Mouse (Mus musculus): ENCODE data around the gene Vamp9. TPM values are rescaled to one million over a fixed set of nuclear protein-coding genes. Genes with fewer than 3 reads are reported as not detected.

Gene Vamp9
- polyA plus RNA-seq, 1 experiment from 2014 or later: 0.54 TPM

- 58% methylated on average over 12 of the region's 12 CpGs for WGBS
- Histone ChIP-seq H3K27me3 (no peaks in the 10 kb centered on the region), H3K4me3 (no peak overlapping the region), H3K4me2 (no peak overlapping the region), H3K36me3 (no peaks in the 10 kb centered on the region), H3K4me1 (no peaks in the 10 kb centered on the region), H3K9ac (no peak overlapping the region), H3K9me3 (no peaks in the 10 kb centered on the region), H3K27ac (no peak overlapping the region)
- no peak for ATAC-seq (ENCODE audit: insufficient number of reproducible peaks, low FRiP score, low TSS enrichment, low read depth)
Observed at GRCm38 (mm10) chr5:99891516-99892441, 14.3 kb upstream of the Vamp9 start.

- H3K27me3 ChIP-seq: no peaks in the 10 kb centered on the region
- H3K4me2 ChIP-seq: no peak overlapping the region
- 7% methylated on average over 6 of the region's 6 CpGs for WGBS
- H3K36me3 ChIP-seq: no peaks in the 10 kb centered on the region
- no peak for ATAC-seq (ENCODE audit: insufficient number of reproducible peaks, low FRiP score, low TSS enrichment, low read depth)
- H3K9ac ChIP-seq: no peak overlapping the region
- no peak overlapping the region for H3K4me3 ChIP-seq
- H3K4me1 ChIP-seq: 0 out of 2 replicates have a peak, but pooled peaks cover 2% of the 10 kb centered on the region
- no peak overlapping the region for H3K27ac ChIP-seq
- no peaks in the 10 kb centered on the region for H3K9me3 ChIP-seq
Observed at GRCm38 (mm10) chr5:99900041-99900440, 6.0 kb upstream of the Vamp9 start.

- Histone ChIP-seq H3K27ac (peak overlapping the region; percentile 97), H3K9me3 (no peaks in the 10 kb centered on the region), H3K36me3 (no peaks in the 10 kb centered on the region), H3K4me2 (no peak overlapping the region), H3K4me3 (peak overlapping the region; percentile 68), H3K4me1 (peaks cover 4% of the 10 kb centered on the region), H3K27me3 (no peaks in the 10 kb centered on the region), H3K9ac (no peak overlapping the region)
- WGBS: 46% methylated on average over 7 of the region's 7 CpGs
- ATAC-seq (ENCODE audit: insufficient number of reproducible peaks, low FRiP score, low TSS enrichment, low read depth): no peak
Observed at GRCm38 (mm10) chr5:99905731-99906130, 323 bp upstream of the Vamp9 start.

- WGBS: 42% methylated on average over 7 of the region's 7 CpGs
- H3K4me2 ChIP-seq: no peak overlapping the region
- H3K4me1 ChIP-seq: no peaks in the 10 kb centered on the region
- H3K9me3 ChIP-seq: no peaks in the 10 kb centered on the region
- H3K4me3 ChIP-seq: no peak overlapping the region
- ATAC-seq (ENCODE audit: insufficient number of reproducible peaks, low FRiP score, low TSS enrichment, low read depth): no peak
- no peak overlapping the region for H3K9ac ChIP-seq
- no peaks in the 10 kb centered on the region for H3K36me3 ChIP-seq
- no peaks in the 10 kb centered on the region for H3K27me3 ChIP-seq
- no peak overlapping the region for H3K27ac ChIP-seq
Observed at GRCm38 (mm10) chr5:99915494-99915893, 9.4 kb downstream of the Vamp9 start.

GRCm38 (mm10) chr5:99922033-99922432 is 16.0 kb downstream of the Vamp9 start:
- H3K4me1 ChIP-seq: no peaks in the 10 kb centered on the region
- no peak overlapping the region for H3K27ac ChIP-seq
- H3K27me3 ChIP-seq: no peaks in the 10 kb centered on the region
- WGBS: 81% methylated on average over 8 of the region's 8 CpGs
- ATAC-seq (ENCODE audit: insufficient number of reproducible peaks, low FRiP score, low TSS enrichment, low read depth): no peak
- no peak overlapping the region for H3K4me2 ChIP-seq
- no peaks in the 10 kb centered on the region for H3K36me3 ChIP-seq
- H3K9me3 ChIP-seq: no peaks in the 10 kb centered on the region
- no peak overlapping the region for H3K4me3 ChIP-seq
- no peak overlapping the region for H3K9ac ChIP-seq

- H3K4me2 ChIP-seq: no peak overlapping the region
- no peaks in the 10 kb centered on the region for H3K9me3 ChIP-seq
- no peak overlapping the region for H3K9ac ChIP-seq
- no peaks in the 10 kb centered on the region for H3K4me1 ChIP-seq
- WGBS: 52% methylated on average over 4 of the region's 4 CpGs
- ATAC-seq (ENCODE audit: insufficient number of reproducible peaks, low FRiP score, low TSS enrichment, low read depth): no peak
- H3K27me3 ChIP-seq: no peaks in the 10 kb centered on the region
- no peaks in the 10 kb centered on the region for H3K36me3 ChIP-seq
- no peak overlapping the region for H3K4me3 ChIP-seq
- no peak overlapping the region for H3K27ac ChIP-seq
Observed at GRCm38 (mm10) chr5:99927951-99928350, 21.9 kb downstream of the Vamp9 start.

GRCm38 (mm10) chr5:99931910-99932309 is 25.9 kb downstream of the Vamp9 start:
- no peak for ATAC-seq (ENCODE audit: insufficient number of reproducible peaks, low FRiP score, low TSS enrichment, low read depth)
- no peaks in the 10 kb centered on the region for H3K9me3 ChIP-seq
- H3K9ac ChIP-seq: no peak overlapping the region
- H3K36me3 ChIP-seq: no peaks in the 10 kb centered on the region
- 76% methylated on average over 6 of the region's 6 CpGs for WGBS
- H3K4me3 ChIP-seq: no peak overlapping the region
- no peak overlapping the region for H3K27ac ChIP-seq
- no peak overlapping the region for H3K4me2 ChIP-seq
- no peaks in the 10 kb centered on the region for H3K4me1 ChIP-seq
- H3K27me3 ChIP-seq: no peaks in the 10 kb centered on the region

GRCm38 (mm10) chr5:99939440-99939839 is 33.4 kb downstream of the Vamp9 start:
- no peaks in the 10 kb centered on the region for H3K27me3 ChIP-seq
- H3K9me3 ChIP-seq: no peaks in the 10 kb centered on the region
- H3K36me3 ChIP-seq: peaks cover 2% of the 10 kb centered on the region; the same call in 1 of the 2 replicates
- no peak overlapping the region for H3K27ac ChIP-seq
- no peak overlapping the region for H3K4me2 ChIP-seq
- no peaks in the 10 kb centered on the region for H3K4me1 ChIP-seq
- 77% methylated on average over 3 of the region's 3 CpGs for WGBS
- H3K4me3 ChIP-seq: no peak overlapping the region
- no peak overlapping the region for H3K9ac ChIP-seq
- ATAC-seq (ENCODE audit: insufficient number of reproducible peaks, low FRiP score, low TSS enrichment, low read depth): no peak

GRCm38 (mm10) chr5:99941273-99941672 is 35.2 kb downstream of the Vamp9 start:
- H3K9ac ChIP-seq: no peak overlapping the region
- H3K4me2 ChIP-seq: no peak overlapping the region
- no peak overlapping the region for H3K27ac ChIP-seq
- peaks cover 7% of the 10 kb centered on the region; the same call in 1 of the 2 replicates for H3K36me3 ChIP-seq
- no peaks in the 10 kb centered on the region for H3K4me1 ChIP-seq
- ATAC-seq (ENCODE audit: insufficient number of reproducible peaks, low FRiP score, low TSS enrichment, low read depth): no peak
- no peak overlapping the region for H3K4me3 ChIP-seq
- WGBS: 81% methylated on average over 10 of the region's 10 CpGs
- no peaks in the 10 kb centered on the region for H3K27me3 ChIP-seq
- no peaks in the 10 kb centered on the region for H3K9me3 ChIP-seq

GRCm38 (mm10) chr5:99941776-99942502 is 35.9 kb downstream of the Vamp9 start:
- Histone ChIP-seq H3K4me2 (no peak overlapping the region), H3K9me3 (no peaks in the 10 kb centered on the region), H3K4me3 (no peak overlapping the region), H3K9ac (no peak overlapping the region), H3K4me1 (no peaks in the 10 kb centered on the region), H3K27ac (no peak overlapping the region), H3K36me3 (peaks cover 7% of the 10 kb centered on the region; the same call in 1 of the 2 replicates), H3K27me3 (no peaks in the 10 kb centered on the region)
- ATAC-seq (ENCODE audit: insufficient number of reproducible peaks, low FRiP score, low TSS enrichment, low read depth): no peak
- WGBS: 62% methylated on average over 10 of the region's 10 CpGs

- 83% methylated on average over 5 of the region's 5 CpGs for WGBS
- no peak for ATAC-seq (ENCODE audit: insufficient number of reproducible peaks, low FRiP score, low TSS enrichment, low read depth)
- no peaks in the 10 kb centered on the region for H3K27me3 ChIP-seq
Observed at GRCm38 (mm10) chr5:99952513-99952912, 46.5 kb downstream of the Vamp9 start.

GRCm38 (mm10) chr5:99953883-99954282 is 47.8 kb downstream of the Vamp9 start:
- H3K4me1 ChIP-seq: no peaks in the 10 kb centered on the region
- no peak for ATAC-seq (ENCODE audit: insufficient number of reproducible peaks, low FRiP score, low TSS enrichment, low read depth)
- no peak overlapping the region for H3K4me2 ChIP-seq
- H3K27ac ChIP-seq: no peak overlapping the region
- H3K4me3 ChIP-seq: no peak overlapping the region
- H3K36me3 ChIP-seq: peaks cover 22% of the 10 kb centered on the region
- H3K27me3 ChIP-seq: no peaks in the 10 kb centered on the region
- WGBS: 62% methylated on average over 1 of the region's 1 CpGs
- H3K9ac ChIP-seq: no peak overlapping the region
- no peaks in the 10 kb centered on the region for H3K9me3 ChIP-seq

More at GRCm38 (mm10) chr5:99952513-99952912, 46.5 kb downstream of the Vamp9 start:
- Histone ChIP-seq H3K4me1 (no peaks in the 10 kb centered on the region), H3K27ac (no peak overlapping the region), H3K9ac (no peak overlapping the region), H3K9me3 (no peaks in the 10 kb centered on the region), H3K36me3 (peaks cover 16% of the 10 kb centered on the region), H3K4me2 (no peak overlapping the region), H3K4me3 (no peak overlapping the region)
